ENCODE assay signal across 9 mouse cellular contexts in the genomic region with DNA sequence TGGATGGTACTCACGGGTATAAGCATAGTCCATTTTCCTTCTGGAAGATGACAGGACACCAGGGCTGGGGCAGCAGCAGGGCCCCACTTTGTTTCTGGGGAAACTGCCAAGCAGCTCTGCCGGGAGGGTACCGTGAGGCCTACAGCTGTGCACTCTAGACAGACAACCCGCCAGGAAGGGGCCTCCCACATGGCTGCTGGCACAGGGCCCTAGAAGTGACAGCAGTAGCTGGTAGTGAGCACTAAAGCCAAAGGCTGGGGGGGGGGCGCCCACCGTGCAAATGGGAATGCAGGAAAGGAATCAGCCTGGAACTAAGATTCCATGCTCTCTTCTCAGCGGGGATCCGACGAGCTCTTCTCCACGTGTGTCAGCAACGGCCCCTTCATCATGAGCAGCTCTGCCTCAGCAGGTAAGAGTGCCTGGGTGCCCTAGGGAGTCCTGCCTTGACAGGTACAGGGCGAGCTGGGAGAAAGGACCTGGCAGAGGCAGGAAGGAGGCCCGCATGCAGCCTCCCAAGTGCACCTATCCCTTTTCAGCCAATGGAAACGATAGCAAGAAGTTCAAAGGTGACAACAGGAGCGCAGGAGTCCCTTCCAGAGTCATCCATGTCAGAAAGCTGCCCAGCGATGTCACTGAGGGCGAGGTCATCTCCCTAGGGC. TPM values are rescaled to one million over a fixed set of nuclear protein-coding genes. Genes with fewer than 3 reads are reported as not detected.
A peak's percentile ranks its signal among the peaks of the same experiment; 100 is the strongest.
DNase-seq lines count a peak whose midpoint lies in the region; ATAC-seq and TF ChIP-seq lines count a peak whose summit lies in the region.
"Had no signal": no experiment of that assay in that cellular context is flagged by ENCODE, and none has a peak within 500 bp of the region (broad histone marks: within the 10 kb centered on the region; RNA-seq: fewer than 3 reads in every experiment).

No protein-coding gene starts in this region.

- peaks cover 27% of the 10 kb centered on the region for H3K4me1 ChIP-seq in embryonic facial prominence, embryonic 14.5 days (ENCODE audit: control insufficient read depth, insufficient read depth, low read length)
- peaks cover 26% of the 10 kb centered on the region for H3K4me1 ChIP-seq in lung, embryonic 16.5 days (replicated peaks; ENCODE audit: control insufficient read depth, insufficient read depth, low read length)
- peaks cover 32% of the 10 kb centered on the region for H3K4me1 ChIP-seq in small intestine, adult 2 months (ENCODE audit: control insufficient read depth, insufficient read depth, insufficient read length, low read length)

- no peak for TF ChIP-seq POLR2A in small intestine, adult 2 months (IDR thresholded peaks at IDR 0.05; ENCODE audit: low read depth, low read length)

- no peaks in the 10 kb centered on the region for H3K27me3 ChIP-seq in embryonic facial prominence, embryonic 14.5 days (replicated peaks; ENCODE audit: control insufficient read depth, insufficient read depth, low read length)
- H3K27me3 ChIP-seq in lung, embryonic 16.5 days (ENCODE audit: control insufficient read depth, insufficient read depth, low read depth, low read length): no peaks in the 10 kb centered on the region
- H3K27me3 ChIP-seq in small intestine, adult 2 months (ENCODE audit: control insufficient read depth, insufficient read depth, low read length): no peaks in the 10 kb centered on the region

- peaks cover 75% of the 10 kb centered on the region for H3K36me3 ChIP-seq in embryonic facial prominence, embryonic 14.5 days (ENCODE audit: control insufficient read depth, insufficient read depth, low read length)
- peaks cover 51% of the 10 kb centered on the region for H3K36me3 ChIP-seq in lung, embryonic 16.5 days (ENCODE audit: control insufficient read depth, insufficient read depth, low read length)
- peaks cover 70% of the 10 kb centered on the region for H3K36me3 ChIP-seq in small intestine, adult 2 months (ENCODE audit: control insufficient read depth, insufficient read depth, low read length)

- H3K9ac ChIP-seq in embryonic facial prominence, embryonic 14.5 days (ENCODE audit: low read depth, low read length): peak overlapping the region; percentile 99
- H3K9ac ChIP-seq in lung, embryonic 16.5 days (ENCODE audit: low read length): peak overlapping the region; percentile 99; the same call in 1 of the 2 replicates

- no peaks in the 10 kb centered on the region for H3K9me3 ChIP-seq in embryonic facial prominence, embryonic 14.5 days (ENCODE audit: control insufficient read depth, low read length)
- H3K9me3 ChIP-seq in lung, embryonic 16.5 days (ENCODE audit: control insufficient read depth, low read length): no peaks in the 10 kb centered on the region

- peak overlapping the region; percentile 99 for H3K4me2 ChIP-seq in embryonic facial prominence, embryonic 14.5 days (ENCODE audit: low read depth, low read length)
- H3K4me2 ChIP-seq in lung, embryonic 16.5 days (ENCODE audit: low read depth, low read length): peak overlapping the region; percentile 85

- 33% methylated on average over 11 of the region's 17 CpGs for WGBS in embryonic facial prominence, embryonic 14.5 days
- 34% methylated on average over 17 of the region's 17 CpGs for WGBS in lung, embryonic 16.5 days
- 24% methylated on average over 17 of the region's 17 CpGs for WGBS in small intestine, adult 2 months

- H3K4me3 ChIP-seq in embryonic facial prominence, embryonic 14.5 days (ENCODE audit: low read depth, low read length): peak overlapping the region; percentile 96
- peak overlapping the region; percentile 93 for H3K4me3 ChIP-seq in lung, embryonic 16.5 days (ENCODE audit: low read length)
- H3K4me3 ChIP-seq in small intestine, adult 2 months (ENCODE audit: low read depth, low read length): peak overlapping the region; percentile 9

- 0 out of 2 replicates have a peak overlapping the region, but pooled peaks have one; percentile 7 for H3K27ac ChIP-seq in embryonic facial prominence, embryonic 14.5 days (replicated peaks; ENCODE audit: low read depth, low read length)
- peak overlapping the region; percentile 100 for H3K27ac ChIP-seq in lung, embryonic 16.5 days (ENCODE audit: low read length)
- H3K27ac ChIP-seq in small intestine, adult 2 months (ENCODE audit: insufficient read depth, low read depth, low read length): no peak overlapping the region

- no peak for ATAC-seq in embryonic facial prominence, embryonic 14.5 days (ENCODE audit: low read depth)
- ATAC-seq in lung, embryonic 16.5 days (ENCODE audit: low read depth): peak; percentile 14

- TF ChIP-seq CTCF in small intestine, adult 2 months (IDR thresholded peaks at IDR 0.05; ENCODE audit: extremely low read depth, insufficient read length, insufficient replicate concordance, low read depth, low read length): no peak

- DNase-seq in retina, postnatal 1 day: peak; percentile 60
- DNase-seq in retina, embryonic 14.5 days (ENCODE audit: low spot score): no peak
- peak; percentile 94 for DNase-seq in embryonic facial prominence, embryonic 14.5 days (ENCODE audit: low spot score)
- DNase-seq in heart, postnatal 4 days: peak; percentile 90
- DNase-seq in layer of hippocampus, adult 8-10 months (ENCODE audit: low spot score in 2 of 2): peak; percentile 69 to 73
- DNase-seq in natural killer cell, adult 2 months (ENCODE audit: low spot score in 2 of 2): no peak

RNA-seq across cellular contexts. Expression of gene Ptbp1, which starts 4.3 kb away (rescaled TPM):
- 198 and 254 TPM in 2 replicates for polyA plus RNA-seq in embryonic facial prominence, embryonic 14.5 days (2014; fragmentation: Nextera tagmentation; extraction: Ambion mirVana)
- 100 to 1,000 TPM; 167 to 182 TPM for total RNA-seq in heart, postnatal 4 days (2021)
- total RNA-seq in layer of hippocampus, adult 8-10 months (2022): 10 to 100 TPM; 67.7 to 76.4 (median 73.7) TPM
- 344 and 371 TPM in 2 replicates for polyA plus RNA-seq in lung, embryonic 16.5 days (2015; fragmentation: Nextera tagmentation; extraction: Ambion mirVana)
- polyA plus RNA-seq in small intestine, adult 2 months (2012; rRNA removed): 150 and 285 TPM in 2 replicates

RNA-seq across cellular contexts. Expression of gene Prtn3, which starts 15.7 kb away (rescaled TPM):
- 4.1 and 6.7 TPM in 2 replicates for polyA plus RNA-seq in embryonic facial prominence, embryonic 14.5 days (2014; fragmentation: Nextera tagmentation; extraction: Ambion mirVana)
- not detected for total RNA-seq in heart, postnatal 4 days (2021)
- 1 to 10 TPM; 1.2 to 2.3 (median 1.5) TPM for total RNA-seq in layer of hippocampus, adult 8-10 months (2022)
- polyA plus RNA-seq in lung, embryonic 16.5 days (2015; fragmentation: Nextera tagmentation; extraction: Ambion mirVana): 3.0 and 4.0 TPM in 2 replicates
- polyA plus RNA-seq in small intestine, adult 2 months (2012; rRNA removed): 1.6 and 2.1 TPM in 2 replicates

RNA-seq across cellular contexts. Expression of gene Plppr3, which starts 15.9 kb away (rescaled TPM):
- 32.4 and 50.2 TPM in 2 replicates for polyA plus RNA-seq in embryonic facial prominence, embryonic 14.5 days (2014; fragmentation: Nextera tagmentation; extraction: Ambion mirVana)
- 1 to 10 TPM; 2.5 to 2.9 TPM for total RNA-seq in heart, postnatal 4 days (2021)
- total RNA-seq in layer of hippocampus, adult 8-10 months (2022): 10 to 100 TPM; 34.6 to 41.0 (median 38.0) TPM
- polyA plus RNA-seq in lung, embryonic 16.5 days (2015; fragmentation: Nextera tagmentation; extraction: Ambion mirVana): 22.6 and 26.4 TPM in 2 replicates
- 2.8 and 5.3 TPM in 2 replicates for polyA plus RNA-seq in small intestine, adult 2 months (2012; rRNA removed)

RNA-seq across cellular contexts. Expression of gene Elane, which starts 27.5 kb away (rescaled TPM):
- 0.64 and 2.0 TPM in 2 replicates for polyA plus RNA-seq in embryonic facial prominence, embryonic 14.5 days (2014; fragmentation: Nextera tagmentation; extraction: Ambion mirVana)
- not detected for total RNA-seq in heart, postnatal 4 days (2021)
- total RNA-seq in layer of hippocampus, adult 8-10 months (2022): not detected
- 0.26 and 1.2 TPM in 2 replicates for polyA plus RNA-seq in lung, embryonic 16.5 days (2015; fragmentation: Nextera tagmentation; extraction: Ambion mirVana)
- polyA plus RNA-seq in small intestine, adult 2 months (2012; rRNA removed): 0.72 TPM in 1 of 2 replicates, not detected in the other
- total RNA-seq: left cerebral cortex, postnatal 36 days had no signal

RNA-seq across cellular contexts. Expression of gene Cfd, which starts 32.1 kb away (rescaled TPM):
- polyA plus RNA-seq in embryonic facial prominence, embryonic 14.5 days (2014; fragmentation: Nextera tagmentation; extraction: Ambion mirVana): 0.22 TPM in 1 of 2 replicates, not detected in the other
- under 1 TPM in 1 of 2 experiments, not detected in 1; 0.38 TPM for total RNA-seq in heart, postnatal 4 days (2021)
- under 1 TPM in 1 of 4 experiments, not detected in 3; 0.39 TPM for total RNA-seq in layer of hippocampus, adult 8-10 months (2022)
- polyA plus RNA-seq in lung, embryonic 16.5 days (2015; fragmentation: Nextera tagmentation; extraction: Ambion mirVana): not detected in 2 replicates
- polyA plus RNA-seq in small intestine, adult 2 months (2012; rRNA removed): 48.6 and 122 TPM in 2 replicates
- total RNA-seq: left cerebral cortex, postnatal 36 days had no signal

Comparison
In these comparisons a context has a peak if more than half of its experiments do, and no peak if none do; other contexts are left out.
1. DNase-seq: peak in retina, postnatal 1 day (single experiment), embryonic facial prominence, embryonic 14.5 days (single experiment), heart, postnatal 4 days (single experiment) and layer of hippocampus, adult 8-10 months (2 of 2); none in retina, embryonic 14.5 days (single experiment) and natural killer cell, adult 2 months (0 of 2).
2. H3K4me3 ChIP-seq: peak in every context shown above with its lines; median percentile 96 in embryonic facial prominence, embryonic 14.5 days; 93 in lung, embryonic 16.5 days; 9 in small intestine, adult 2 months.